Mouse (Mus musculus) olfactory bulb, adult 2 months (tissue): ENCODE data around the gene Upk1a.

ENCODE experiments used
- CTCF ChIP-seq: fragments of 200-500 bp; IDR thresholded peaks from 2 replicates; pipeline ENCODE4 v1.5.1; 2012; ENCODE audit warnings: low read depth, mild to moderate bottlenecking, low read length, moderate library complexity; ENCODE audit not compliant: insufficient read depth
- POLR2A ChIP-seq: fragments of 200-500 bp; IDR thresholded peaks from 2 replicates; pipeline ENCODE4 v1.6.1; 2012; ENCODE audit warnings: mild to moderate bottlenecking, low read depth, low read length, moderate library complexity; ENCODE audit not compliant: insufficient read depth

GRCm38 (mm10) chr7:30586455-30587020 is 26.1 kb downstream of the Upk1a start:
- no peak for TF ChIP-seq POLR2A
- no peak for TF ChIP-seq CTCF
